Mouse (Mus musculus) bone marrow, adult 2 months (tissue): ENCODE measurements around the gene Cd46.

ENCODE experiments used
- CTCF ChIP-seq: fragments of 200-500 bp; IDR thresholded peaks from 2 replicates; pipeline ENCODE4 v1.5.1; 2011; ENCODE audit warnings: low read length, control low read depth; ENCODE audit not compliant: control insufficient read depth, insufficient read depth
- POLR2A ChIP-seq: fragments of 200-500 bp; IDR thresholded peaks from 2 replicates; pipeline ENCODE4 v1.6.1; 2011; ENCODE audit warnings: low read depth, mild to moderate bottlenecking, control low read depth, low read length, borderline replicate concordance; ENCODE audit not compliant: control insufficient read depth

DNA sequence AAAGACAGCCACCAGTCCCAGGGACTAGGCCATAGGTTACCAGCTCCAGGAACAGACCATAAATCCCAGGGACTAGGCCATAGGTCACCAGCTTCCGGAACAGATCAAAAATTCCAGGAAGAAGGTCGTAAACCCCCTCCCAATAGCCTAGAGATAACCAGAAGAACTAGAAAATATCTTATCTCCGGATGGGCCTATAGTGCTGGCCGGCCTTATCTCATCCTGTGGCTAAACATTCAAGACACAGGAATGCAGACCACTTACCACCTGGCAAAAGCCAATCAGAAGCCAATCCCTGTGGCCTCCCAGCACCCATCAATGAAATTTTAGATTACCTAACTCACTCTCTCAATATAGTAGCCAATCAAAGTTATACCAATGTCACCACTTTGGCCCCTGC is 8.6 kb upstream of the Cd46 start:
- no peak for TF ChIP-seq CTCF
- TF ChIP-seq POLR2A, result no peak
